Mouse (Mus musculus) embryonic fibroblast, embryonic 13.5 days (primary cell): ENCODE measurements around the gene Zfyve28.

Experiments
- CTCF ChIP-seq: IDR thresholded peaks from 2 replicates; pipeline ENCODE4 v1.5.1; 2011; ENCODE audit warnings: mild to moderate bottlenecking, control low read depth, low read length, moderate library complexity, borderline replicate concordance; ENCODE audit not compliant: insufficient read depth
- POLR2A ChIP-seq: IDR thresholded peaks from 2 replicates; pipeline ENCODE4 v1.6.1; 2011; ENCODE audit warnings: low read depth, mild to moderate bottlenecking, control low read depth, low read length, moderate library complexity

DNA sequence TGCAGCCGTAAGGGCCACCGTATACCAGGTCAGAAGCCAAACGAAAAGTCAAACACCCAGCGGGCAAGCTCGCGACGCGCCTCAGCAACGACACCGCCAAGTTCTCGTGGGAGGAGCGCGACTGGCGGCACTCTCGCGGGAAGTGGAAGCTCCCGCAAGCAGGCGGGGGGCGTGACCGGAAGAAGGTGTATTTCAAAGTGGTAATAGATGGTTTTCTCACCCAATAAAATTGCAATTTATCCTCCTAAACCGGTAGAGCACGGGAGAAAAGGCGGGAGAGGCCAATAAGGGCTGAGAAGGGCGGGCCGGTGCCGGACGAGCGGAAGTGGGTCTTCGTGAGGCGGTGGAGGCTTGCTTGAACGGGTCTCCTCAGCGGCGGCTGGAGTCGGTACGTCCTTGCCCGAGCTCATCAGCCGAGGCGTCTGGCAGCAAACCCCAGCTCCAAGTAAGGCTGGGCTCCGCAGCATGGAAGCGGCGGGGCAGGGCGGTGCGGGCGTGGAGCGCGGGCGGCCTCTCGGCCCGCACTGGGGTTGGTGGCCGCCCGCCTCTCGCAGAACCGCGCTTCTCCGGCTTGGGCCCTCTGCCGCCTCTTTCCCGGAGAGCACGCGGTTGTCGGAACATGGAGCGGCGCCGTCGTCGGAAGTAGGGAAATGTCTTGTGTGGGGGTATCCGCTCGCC, 48.0 kb upstream of the Zfyve28 start, which contains the start of gene Rnf4:
- TF ChIP-seq CTCF, result no peak
- peak; percentile 98 for TF ChIP-seq POLR2A
